Mouse (Mus musculus): ENCODE data around the gene Slc22a3. TPM values are rescaled to one million over a fixed set of nuclear protein-coding genes. Genes with fewer than 3 reads are reported as not detected.

Slc22a3 gene
- polyA plus RNA-seq, 1 experiment from 2014 or later: 0.20 TPM

DNA sequence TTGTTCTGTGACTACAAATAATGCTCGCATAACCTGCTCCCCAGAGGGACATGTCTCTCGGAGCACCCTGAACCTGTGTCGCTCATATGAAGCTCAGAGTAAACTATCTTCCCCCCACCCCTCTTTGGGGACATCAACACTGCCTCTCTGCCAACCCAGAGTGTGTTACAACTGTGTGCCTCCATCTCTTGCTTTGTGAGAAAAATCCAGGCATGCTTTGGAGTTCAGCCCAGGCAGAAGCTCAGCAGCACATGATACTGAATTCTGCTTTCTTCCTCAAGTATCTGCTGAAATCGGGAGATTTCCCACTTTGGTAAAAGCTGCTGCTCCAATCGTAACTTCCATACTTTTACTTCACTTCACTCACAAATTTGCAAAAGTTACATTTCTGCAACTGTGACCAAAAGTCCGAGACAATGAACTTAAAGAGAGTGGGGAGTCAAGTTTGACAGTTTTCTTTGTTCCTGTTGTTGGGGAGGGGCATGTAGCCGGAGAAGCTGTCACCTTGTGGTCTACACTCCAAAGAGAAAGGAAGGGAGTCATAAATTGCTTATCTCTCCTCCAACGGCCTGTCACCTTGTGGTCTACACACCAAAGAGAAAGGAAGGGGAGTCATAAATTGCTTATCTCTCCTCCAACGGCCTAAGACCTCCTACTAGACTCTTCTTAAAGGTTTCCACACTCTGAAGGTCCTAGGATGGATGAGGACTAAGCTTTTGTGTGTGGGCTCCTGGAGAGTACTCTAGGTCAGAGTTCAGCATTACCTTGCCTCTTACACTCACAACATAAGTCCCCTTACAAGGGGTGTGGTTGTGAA, 5.8 kb upstream of the Slc22a3 start:
- no peaks in the 10 kb centered on the region for H3K36me3 ChIP-seq (ENCODE audit: control insufficient read depth, insufficient read depth, low read length)
- 72% methylated on average over 9 of the region's 9 CpGs for WGBS
- DNase-seq (ENCODE audit: low spot score) (no peak), ATAC-seq (ENCODE audit: insufficient read depth, low FRiP score, low TSS enrichment) (no peak)
- H3K27ac ChIP-seq (ENCODE audit: low read depth, low read length): no peak overlapping the region
- H3K4me2 ChIP-seq (ENCODE audit: low read depth): no peak overlapping the region
- H3K9ac ChIP-seq (ENCODE audit: low read length): no peak overlapping the region
- peaks cover 9% of the 10 kb centered on the region for H3K27me3 ChIP-seq (ENCODE audit: control insufficient read depth, insufficient read depth, low read length)
- H3K4me1 ChIP-seq (ENCODE audit: control insufficient read depth, insufficient read depth, low read length): no peaks in the 10 kb centered on the region
- no peaks in the 10 kb centered on the region for H3K9me3 ChIP-seq (ENCODE audit: control insufficient read depth, low read length)
- no peak overlapping the region for H3K4me3 ChIP-seq (ENCODE audit: low read depth, low read length)

DNA sequence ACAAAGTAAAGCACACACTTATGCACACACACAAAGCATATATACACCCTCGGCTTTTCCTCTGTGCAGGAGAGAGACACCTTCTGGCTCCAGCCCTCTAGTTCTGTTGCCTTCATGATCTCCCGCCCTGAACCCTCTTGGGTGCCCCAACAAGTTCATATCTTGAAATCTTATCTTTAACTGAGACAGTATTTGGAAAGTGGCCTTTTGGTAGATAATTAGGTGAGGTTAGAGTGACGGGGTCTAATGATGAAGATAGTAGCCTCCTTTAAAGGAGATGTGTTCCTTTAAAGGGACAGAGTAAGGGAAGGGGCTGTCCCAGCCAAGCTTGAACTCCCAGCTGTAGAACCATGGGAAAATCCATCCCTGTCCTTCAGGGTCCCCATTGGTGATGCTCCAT, 3.7 kb upstream of the Slc22a3 start:
- Histone ChIP-seq H3K9ac (ENCODE audit: low read length) (no peak overlapping the region), H3K27ac (ENCODE audit: low read depth, low read length) (no peak overlapping the region), H3K4me1 (ENCODE audit: control insufficient read depth, insufficient read depth, low read length) (0 out of 2 replicates have a peak, but pooled peaks cover 2% of the 10 kb centered on the region), H3K4me2 (ENCODE audit: low read depth) (no peak overlapping the region), H3K36me3 (ENCODE audit: control insufficient read depth, insufficient read depth, low read length) (no peaks in the 10 kb centered on the region), H3K9me3 (ENCODE audit: control insufficient read depth, low read length) (no peaks in the 10 kb centered on the region), H3K27me3 (ENCODE audit: control insufficient read depth, insufficient read depth, low read length) (peaks cover 30% of the 10 kb centered on the region), H3K4me3 (ENCODE audit: low read depth, low read length) (no peak overlapping the region)
- DNase-seq (ENCODE audit: low spot score) (no peak), ATAC-seq (ENCODE audit: insufficient read depth, low FRiP score, low TSS enrichment) (no peak)
- WGBS: 80% methylated on average over 3 of the region's 3 CpGs

DNA sequence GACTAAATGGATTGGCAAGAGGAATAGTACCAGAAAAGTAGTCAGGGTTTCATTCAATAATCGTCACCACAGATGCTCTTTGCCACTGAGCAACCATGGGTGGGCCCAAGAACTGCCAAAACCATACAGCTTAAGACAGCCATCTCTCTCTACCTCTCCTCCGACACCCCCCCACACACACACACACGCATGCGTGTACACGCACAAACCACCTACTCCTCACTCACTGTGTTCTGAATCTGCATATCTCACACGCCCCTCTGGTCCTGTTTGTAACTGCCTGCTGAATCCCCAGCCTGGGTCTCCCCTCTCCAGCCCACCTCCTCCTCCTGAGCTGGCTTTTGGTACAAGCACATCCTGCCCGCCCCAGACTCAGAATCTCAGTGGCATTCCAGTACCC, 872 bp upstream of the Slc22a3 start:
- ATAC-seq (ENCODE audit: insufficient read depth, low FRiP score, low TSS enrichment): no peak
- H3K36me3 ChIP-seq (ENCODE audit: control insufficient read depth, insufficient read depth, low read length): no peaks in the 10 kb centered on the region
- H3K4me2 ChIP-seq (ENCODE audit: low read depth): no peak overlapping the region
- no peaks in the 10 kb centered on the region for H3K9me3 ChIP-seq (ENCODE audit: control insufficient read depth, low read length)
- no peak overlapping the region for H3K4me3 ChIP-seq (ENCODE audit: low read depth, low read length)
- H3K4me1 ChIP-seq (ENCODE audit: control insufficient read depth, insufficient read depth, low read length): 0 out of 2 replicates have a peak, but pooled peaks cover 2% of the 10 kb centered on the region
- H3K9ac ChIP-seq (ENCODE audit: low read length): no peak overlapping the region
- H3K27ac ChIP-seq (ENCODE audit: low read depth, low read length): no peak overlapping the region
- WGBS: 26% methylated on average over 7 of the region's 7 CpGs
- DNase-seq (ENCODE audit: low spot score): no peak
- peaks cover 38% of the 10 kb centered on the region for H3K27me3 ChIP-seq (ENCODE audit: control insufficient read depth, insufficient read depth, low read length)

DNA sequence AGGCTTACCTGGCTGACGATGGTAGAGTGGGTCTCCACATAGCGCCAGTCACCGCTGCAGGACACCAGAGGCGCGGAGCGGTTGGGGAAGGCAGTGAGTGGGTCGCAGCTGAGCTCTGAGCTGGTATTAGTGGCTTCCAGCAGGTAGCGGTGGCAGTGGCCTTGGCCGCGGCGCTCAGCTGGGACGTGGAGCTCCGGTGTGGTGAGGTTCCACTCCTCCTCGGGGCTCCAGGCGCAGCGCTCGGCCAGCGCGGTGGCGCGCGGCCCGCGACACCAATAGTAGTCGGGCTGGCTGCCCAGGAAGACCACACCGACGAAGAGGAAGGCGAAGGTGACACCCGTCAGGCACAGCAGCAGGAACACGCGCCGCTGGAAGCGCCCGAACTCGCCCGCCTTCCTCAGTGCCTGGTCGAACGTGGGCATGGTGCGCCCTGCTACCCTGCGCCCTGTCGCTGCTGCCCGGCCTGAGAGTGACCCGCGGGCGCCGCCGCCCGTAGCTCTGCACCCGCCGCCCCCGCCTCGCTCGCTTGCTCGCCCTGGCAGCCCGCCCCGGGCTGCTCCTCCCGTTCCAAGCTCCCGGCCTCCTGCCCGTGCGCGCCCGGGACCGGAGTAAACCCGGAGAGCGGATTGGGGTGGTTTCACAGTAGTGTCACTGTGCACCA, 471 bp downstream of the Slc22a3 start:
- peaks cover 38% of the 10 kb centered on the region for H3K27me3 ChIP-seq (ENCODE audit: control insufficient read depth, insufficient read depth, low read length)
- ATAC-seq (ENCODE audit: insufficient read depth, low FRiP score, low TSS enrichment) (no peak), DNase-seq (ENCODE audit: low spot score) (no peak)
- H3K4me1 ChIP-seq (ENCODE audit: control insufficient read depth, insufficient read depth, low read length): 0 out of 2 replicates have a peak, but pooled peaks cover 2% of the 10 kb centered on the region
- no peaks in the 10 kb centered on the region for H3K36me3 ChIP-seq (ENCODE audit: control insufficient read depth, insufficient read depth, low read length)
- peak overlapping the region; percentile 41 for H3K4me2 ChIP-seq (ENCODE audit: low read depth)
- H3K27ac ChIP-seq (ENCODE audit: low read depth, low read length): no peak overlapping the region
- peak overlapping the region; percentile 27 for H3K4me3 ChIP-seq (ENCODE audit: low read depth, low read length)
- WGBS: 2% methylated on average over 63 of the region's 65 CpGs
- no peak overlapping the region for H3K9ac ChIP-seq (ENCODE audit: low read length)
- H3K9me3 ChIP-seq (ENCODE audit: control insufficient read depth, low read length): no peaks in the 10 kb centered on the region

DNA sequence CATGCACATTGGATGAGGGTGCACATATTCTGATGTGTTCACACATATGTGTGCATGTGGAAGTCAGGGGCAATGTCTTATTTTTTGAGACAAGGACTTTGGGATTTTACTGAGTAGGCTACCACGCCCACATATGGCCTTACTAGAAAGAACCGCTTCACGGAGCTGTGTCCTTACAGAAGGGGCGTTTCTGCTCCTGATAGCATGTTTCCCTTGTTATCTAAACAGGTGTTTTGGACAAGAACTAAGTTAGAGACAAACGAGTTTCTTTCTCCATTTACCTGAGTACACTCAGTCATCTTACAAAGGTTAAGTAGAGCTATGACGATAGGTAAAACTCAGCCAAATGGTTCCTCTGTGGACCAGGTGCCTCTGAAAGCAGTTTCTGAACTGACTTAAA, 1.8 kb downstream of the Slc22a3 start:
- Histone ChIP-seq H3K4me3 (ENCODE audit: low read depth, low read length) (no peak overlapping the region), H3K4me1 (ENCODE audit: control insufficient read depth, insufficient read depth, low read length) (0 out of 2 replicates have a peak, but pooled peaks cover 2% of the 10 kb centered on the region), H3K9me3 (ENCODE audit: control insufficient read depth, low read length) (no peaks in the 10 kb centered on the region), H3K27me3 (ENCODE audit: control insufficient read depth, insufficient read depth, low read length) (peaks cover 38% of the 10 kb centered on the region), H3K4me2 (ENCODE audit: low read depth) (no peak overlapping the region), H3K27ac (ENCODE audit: low read depth, low read length) (no peak overlapping the region), H3K9ac (ENCODE audit: low read length) (no peak overlapping the region), H3K36me3 (ENCODE audit: control insufficient read depth, insufficient read depth, low read length) (no peaks in the 10 kb centered on the region)
- DNase-seq (ENCODE audit: low spot score): no peak
- ATAC-seq (ENCODE audit: insufficient read depth, low FRiP score, low TSS enrichment): no peak
- WGBS: 84% methylated on average over 6 of the region's 6 CpGs

DNA sequence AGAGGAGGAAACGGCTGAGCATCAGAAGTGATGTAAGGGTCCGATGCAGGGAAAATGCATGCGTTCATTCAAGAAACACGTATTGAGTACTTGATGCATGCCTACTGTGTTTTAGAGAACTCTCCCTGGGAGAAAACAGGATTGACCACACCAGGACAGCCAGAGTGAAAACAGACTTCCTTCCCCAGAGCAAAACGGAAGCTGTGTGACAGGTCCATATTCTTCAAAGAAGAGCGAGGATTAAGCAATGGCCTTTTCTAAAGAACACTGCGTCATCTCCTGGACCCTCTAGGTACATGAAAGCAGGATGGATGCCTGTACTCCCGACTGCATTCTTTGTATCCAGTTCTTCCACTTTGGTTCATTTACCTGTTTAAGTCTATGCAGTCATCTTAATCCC, 8.1 kb downstream of the Slc22a3 start:
- WGBS: 92% methylated on average over 8 of the region's 8 CpGs
- Histone ChIP-seq H3K4me2 (ENCODE audit: low read depth) (no peak overlapping the region), H3K9ac (ENCODE audit: low read length) (no peak overlapping the region), H3K4me3 (ENCODE audit: low read depth, low read length) (no peak overlapping the region), H3K9me3 (ENCODE audit: control insufficient read depth, low read length) (no peaks in the 10 kb centered on the region), H3K27ac (ENCODE audit: low read depth, low read length) (no peak overlapping the region), H3K4me1 (ENCODE audit: control insufficient read depth, insufficient read depth, low read length) (0 out of 2 replicates have a peak, but pooled peaks cover 2% of the 10 kb centered on the region), H3K27me3 (ENCODE audit: control insufficient read depth, insufficient read depth, low read length) (no peaks in the 10 kb centered on the region), H3K36me3 (ENCODE audit: control insufficient read depth, insufficient read depth, low read length) (no peaks in the 10 kb centered on the region)
- DNase-seq (ENCODE audit: low spot score) (no peak), ATAC-seq (ENCODE audit: insufficient read depth, low FRiP score, low TSS enrichment) (no peak)

DNA sequence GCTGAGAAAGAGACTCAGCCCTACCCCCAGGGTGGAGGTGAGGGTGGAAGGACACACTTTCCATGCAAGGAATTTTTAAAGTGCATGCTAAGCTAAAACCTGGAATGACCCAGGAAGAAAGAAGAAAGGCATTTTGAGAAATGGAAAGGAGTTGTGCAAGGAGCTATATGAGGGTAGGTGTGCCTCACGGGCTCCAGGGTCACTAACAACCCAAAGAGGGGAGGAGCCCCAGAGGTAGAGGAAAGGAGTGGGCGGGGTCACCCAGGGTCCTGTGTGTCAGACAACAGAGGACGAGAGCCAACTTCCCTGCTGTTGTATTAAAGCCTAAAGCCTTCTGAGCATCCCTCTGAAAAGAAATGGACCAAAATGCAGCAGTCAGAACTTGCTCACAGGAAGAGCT, 11.9 kb downstream of the Slc22a3 start:
- Histone ChIP-seq H3K27ac (ENCODE audit: low read depth, low read length) (no peak overlapping the region), H3K4me1 (ENCODE audit: control insufficient read depth, insufficient read depth, low read length) (0 out of 2 replicates have a peak, but pooled peaks cover 2% of the 10 kb centered on the region), H3K36me3 (ENCODE audit: control insufficient read depth, insufficient read depth, low read length) (no peaks in the 10 kb centered on the region), H3K9ac (ENCODE audit: low read length) (no peak overlapping the region), H3K27me3 (ENCODE audit: control insufficient read depth, insufficient read depth, low read length) (no peaks in the 10 kb centered on the region), H3K4me3 (ENCODE audit: low read depth, low read length) (no peak overlapping the region), H3K4me2 (ENCODE audit: low read depth) (no peak overlapping the region), H3K9me3 (ENCODE audit: control insufficient read depth, low read length) (no peaks in the 10 kb centered on the region)
- DNase-seq (ENCODE audit: low spot score): no peak
- no peak for ATAC-seq (ENCODE audit: insufficient read depth, low FRiP score, low TSS enrichment)
- 50% methylated on average over 3 of the region's 3 CpGs for WGBS

DNA sequence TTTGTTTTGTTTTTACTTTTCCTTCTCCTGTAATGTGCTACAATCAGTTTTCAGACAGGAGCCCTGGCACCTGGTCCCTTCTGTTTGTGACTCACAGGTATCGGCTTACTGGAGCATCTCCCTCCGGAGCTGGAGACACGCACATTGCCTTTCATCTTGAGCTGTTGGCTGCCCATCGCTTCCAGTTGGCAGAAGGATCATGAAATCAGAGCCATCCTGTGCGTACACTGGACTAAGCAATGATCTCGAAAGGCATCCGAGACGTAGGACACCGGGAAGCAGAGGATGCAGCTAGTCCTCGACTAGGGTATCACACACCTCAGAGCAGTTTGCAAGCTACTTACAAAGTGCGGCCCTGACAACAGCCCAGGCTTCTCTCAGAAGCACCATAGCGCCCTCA, 15.9 kb downstream of the Slc22a3 start:
- H3K4me1 ChIP-seq (ENCODE audit: control insufficient read depth, insufficient read depth, low read length): 0 out of 2 replicates have a peak, but pooled peaks cover 2% of the 10 kb centered on the region
- no peak for ATAC-seq (ENCODE audit: insufficient read depth, low FRiP score, low TSS enrichment)
- H3K4me2 ChIP-seq (ENCODE audit: low read depth): no peak overlapping the region
- H3K9ac ChIP-seq (ENCODE audit: low read length): no peak overlapping the region
- WGBS: 86% methylated on average over 12 of the region's 12 CpGs
- no peak for DNase-seq (ENCODE audit: low spot score)
- no peaks in the 10 kb centered on the region for H3K27me3 ChIP-seq (ENCODE audit: control insufficient read depth, insufficient read depth, low read length)
- no peaks in the 10 kb centered on the region for H3K36me3 ChIP-seq (ENCODE audit: control insufficient read depth, insufficient read depth, low read length)
- no peaks in the 10 kb centered on the region for H3K9me3 ChIP-seq (ENCODE audit: control insufficient read depth, low read length)
- H3K27ac ChIP-seq (ENCODE audit: low read depth, low read length): no peak overlapping the region
- no peak overlapping the region for H3K4me3 ChIP-seq (ENCODE audit: low read depth, low read length)

DNA sequence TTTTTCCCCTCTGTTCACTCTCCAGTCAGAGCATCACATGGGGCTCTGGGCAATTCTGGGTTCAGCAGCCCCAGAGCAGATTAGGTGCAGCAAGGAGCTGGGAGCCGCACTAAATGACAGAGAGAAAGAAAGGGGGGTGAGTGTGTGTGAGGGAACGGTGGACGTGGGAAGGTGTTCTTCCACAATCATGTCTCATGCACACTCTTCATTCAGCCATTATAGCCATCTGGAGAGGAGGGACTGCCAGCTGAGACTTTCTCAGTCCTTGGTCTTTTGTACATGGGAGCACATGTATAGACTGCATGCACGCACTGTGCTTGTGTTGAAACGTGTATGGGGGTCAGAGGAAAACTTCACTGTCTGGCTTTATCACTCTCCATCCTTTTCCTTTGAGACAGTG, 17.6 kb downstream of the Slc22a3 start:
- H3K4me3 ChIP-seq (ENCODE audit: low read depth, low read length): no peak overlapping the region
- H3K9ac ChIP-seq (ENCODE audit: low read length): no peak overlapping the region
- H3K9me3 ChIP-seq (ENCODE audit: control insufficient read depth, low read length): no peaks in the 10 kb centered on the region
- no peak overlapping the region for H3K4me2 ChIP-seq (ENCODE audit: low read depth)
- H3K4me1 ChIP-seq (ENCODE audit: control insufficient read depth, insufficient read depth, low read length): no peaks in the 10 kb centered on the region
- no peak overlapping the region for H3K27ac ChIP-seq (ENCODE audit: low read depth, low read length)
- H3K36me3 ChIP-seq (ENCODE audit: control insufficient read depth, insufficient read depth, low read length): no peaks in the 10 kb centered on the region
- DNase-seq (ENCODE audit: low spot score) (no peak), ATAC-seq (ENCODE audit: insufficient read depth, low FRiP score, low TSS enrichment) (no peak)
- WGBS: 92% methylated on average over 5 of the region's 5 CpGs
- H3K27me3 ChIP-seq (ENCODE audit: control insufficient read depth, insufficient read depth, low read length): no peaks in the 10 kb centered on the region
